Mouse (Mus musculus): ENCODE data around the gene Dcn.

DNA sequence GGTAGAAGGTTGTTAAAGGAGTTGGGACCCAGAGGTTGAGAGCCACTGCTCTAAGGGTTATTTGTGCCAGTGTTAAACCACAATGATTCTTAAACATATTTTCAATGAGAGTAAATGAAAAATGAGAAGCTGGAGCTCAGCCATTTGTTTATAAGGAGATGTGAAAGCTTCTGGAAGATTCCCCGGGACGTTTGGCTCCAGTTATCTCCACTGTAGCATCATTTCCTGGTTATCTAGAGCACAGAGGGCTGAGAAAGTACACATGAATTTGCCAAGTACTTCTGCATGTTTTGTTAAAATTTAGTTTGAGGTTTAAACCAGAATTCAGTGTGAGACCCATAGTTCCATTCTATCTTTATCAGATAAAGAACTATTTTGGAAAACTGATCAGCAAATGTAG is 5.7 kb downstream of the Dcn start:
- TF ChIP-seq EP300 (IDR thresholded peaks at IDR 0.05; ENCODE audit: low read depth) (no peak), CTCF (IDR thresholded peaks at IDR 0.05; ENCODE audit: low read depth) (no peak)
